Mouse (Mus musculus): ENCODE measurements at regions not wholly inside any gene's neighbourhood (a gene's known extent, or its start where the extent isn't known, plus 50 kb on each side); places are given as distances from the start of the nearest gene placed in this dataset.
"Not testable (repeated sequence)": the region's sequence is repeated elsewhere in the genome, so short reads cannot be mapped to it uniquely, and the experiment has no call there.

DNA sequence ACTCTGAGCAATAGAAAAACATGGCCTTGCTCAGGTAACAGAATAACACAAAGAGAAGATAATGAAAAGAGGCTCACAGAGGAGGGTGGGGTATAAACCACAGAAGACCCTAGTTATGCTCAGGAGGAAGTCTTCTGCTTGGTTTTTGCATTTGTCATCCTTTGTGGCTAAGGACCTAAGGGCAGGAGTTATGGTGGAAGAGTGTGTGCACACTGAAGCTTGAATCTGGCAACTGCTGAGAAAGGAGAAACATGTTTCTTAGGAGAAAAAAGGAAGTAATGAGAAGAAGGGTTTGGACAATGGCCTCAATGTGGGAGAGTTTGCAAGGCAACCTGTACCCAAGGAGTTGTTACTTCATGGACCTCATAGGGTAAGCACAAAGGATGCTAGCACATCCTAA is 106.8 kb upstream of the Nyap2 start:
- no peak for DNase-seq (ENCODE audit: low spot score in 2 of 2)

DNA sequence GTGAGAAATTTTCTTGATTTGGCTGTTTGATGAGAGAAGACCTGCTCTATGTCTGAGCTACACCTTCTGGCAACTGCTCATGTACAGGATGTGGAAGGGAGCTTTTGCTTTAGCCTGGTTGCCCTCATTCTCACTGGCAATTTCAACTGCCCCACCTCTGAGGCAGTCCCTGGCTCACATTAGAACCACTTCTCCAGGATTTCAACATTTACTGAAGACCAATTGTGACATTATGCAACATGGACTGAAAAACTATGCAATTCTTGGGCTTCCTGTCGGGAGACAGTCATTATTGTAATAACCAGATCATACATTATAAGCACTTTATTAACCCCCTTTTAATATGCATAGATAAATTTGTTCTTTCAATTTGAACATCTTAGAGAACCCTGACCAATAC is 107.6 kb upstream of the Nyap2 start:
- no peak for DNase-seq (ENCODE audit: low spot score in 2 of 2)

- DNase-seq (ENCODE audit: low spot score in 2 of 2): no peak
Observed at GRCm38 (mm10) chr1:80965792-80966191, 111.0 kb upstream of the Nyap2 start.

- no peak for DNase-seq (ENCODE audit: low spot score in 2 of 2)
Observed at GRCm38 (mm10) chr1:80964376-80964775, 112.4 kb upstream of the Nyap2 start.

DNA sequence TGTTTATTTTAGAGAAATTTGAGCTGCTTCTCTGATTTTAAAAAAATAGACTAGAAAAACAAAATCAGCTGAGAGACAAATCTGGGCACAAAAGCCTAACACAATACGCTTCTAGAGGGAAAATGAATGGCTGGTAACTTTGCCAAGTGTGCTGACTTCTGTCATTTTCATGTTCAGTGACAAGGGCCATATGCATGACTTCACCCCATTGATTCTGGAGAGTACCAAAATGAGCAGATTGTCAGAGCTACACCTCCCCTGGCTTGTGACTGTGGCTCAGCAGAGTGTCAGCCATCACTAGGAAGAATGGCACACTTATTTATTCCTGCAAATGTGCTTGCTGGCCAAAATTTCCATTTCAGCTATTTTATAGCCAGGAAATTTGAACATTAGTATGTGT is 112.9 kb upstream of the Nyap2 start:
- no peak for DNase-seq (ENCODE audit: low spot score in 2 of 2)

DNA sequence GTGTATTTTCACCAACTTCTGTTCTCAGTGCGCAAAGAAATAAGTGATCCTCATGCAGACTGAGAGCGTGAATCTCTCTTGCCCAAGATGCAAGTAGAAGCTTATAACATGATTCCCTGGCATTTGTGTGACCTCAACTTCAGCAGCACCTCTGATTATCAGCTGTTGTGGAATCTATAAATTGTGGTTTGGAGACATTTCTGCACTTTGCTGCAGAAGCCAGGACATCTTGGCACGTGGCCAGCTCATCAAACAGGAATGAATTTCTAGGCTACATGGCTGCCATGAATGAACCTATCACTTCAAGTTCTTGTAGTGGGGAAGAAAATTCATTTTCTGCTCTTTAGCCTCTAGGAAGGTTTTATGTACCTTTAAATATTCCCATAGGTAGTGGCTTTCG is 126.3 kb upstream of the Nyap2 start:
- no peak for DNase-seq (ENCODE audit: low spot score in 2 of 2)

DNA sequence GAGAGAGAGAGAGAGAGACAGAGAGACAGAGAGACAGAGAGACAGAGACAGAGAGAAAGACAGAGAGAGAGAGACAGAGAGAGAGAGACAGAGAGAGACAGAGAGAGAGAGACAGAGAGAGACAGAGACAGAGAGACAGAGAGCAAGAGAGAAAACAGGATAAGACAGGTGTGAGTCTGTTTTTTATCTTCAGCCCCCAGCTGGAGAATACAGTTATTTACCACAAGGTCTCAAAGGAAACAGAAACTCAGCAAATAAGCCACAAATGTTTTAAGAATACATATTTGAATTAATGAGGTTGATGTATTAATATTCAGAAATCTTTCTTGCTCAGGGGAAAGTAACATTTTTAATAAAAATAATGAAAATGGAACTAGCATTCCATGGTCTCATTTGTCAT is 130.7 kb upstream of the Nyap2 start:
- not testable (repeated sequence) for DNase-seq (ENCODE audit: low spot score in 2 of 2)

DNA sequence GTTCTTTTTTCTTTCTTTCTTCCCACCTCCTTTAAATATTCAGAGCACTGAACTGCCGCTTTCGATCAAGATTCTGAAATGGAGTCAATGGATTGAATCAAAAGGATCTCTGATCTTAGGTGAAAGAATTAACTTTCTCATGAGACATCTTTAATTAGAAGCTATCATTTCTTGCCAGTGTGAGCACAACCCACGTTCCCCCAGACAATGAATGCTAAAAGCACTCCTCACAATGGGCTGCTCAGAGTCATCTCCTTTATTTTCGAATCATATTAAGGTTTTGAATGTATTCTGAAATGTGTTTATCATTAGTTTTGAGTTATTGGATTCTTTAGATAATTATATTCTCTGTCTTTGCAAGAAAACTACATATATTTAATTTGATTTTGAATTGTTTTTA is 137.4 kb upstream of the Nyap2 start:
- DNase-seq (ENCODE audit: low spot score in 2 of 2): no peak

DNA sequence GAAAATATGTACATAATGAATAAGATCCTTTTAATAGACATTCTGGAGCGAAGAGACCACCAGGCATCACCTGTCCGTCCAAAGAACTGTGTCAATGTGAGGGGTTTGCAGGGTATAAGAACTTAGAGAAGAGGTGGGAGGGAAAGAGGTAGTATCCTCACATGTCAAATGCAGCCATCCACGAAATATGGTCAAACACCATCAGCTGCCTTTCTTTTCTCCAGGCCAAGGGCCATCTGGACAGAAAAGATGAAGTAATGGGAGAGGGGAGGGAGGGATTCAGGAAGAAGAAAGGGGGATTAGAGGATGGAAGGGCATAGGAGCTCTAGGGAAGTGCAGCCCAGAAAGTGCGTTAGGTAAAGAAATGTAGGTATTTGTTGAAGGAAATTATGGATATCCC is 141.0 kb upstream of the Dock10 start:
- DNase-seq (ENCODE audit: low spot score in 2 of 2): no peak

- DNase-seq (ENCODE audit: low spot score in 2 of 2): no peak
Observed at GRCm38 (mm10) chr1:80874140-80874849, 116.0 kb upstream of the Dock10 start.

GRCm38 (mm10) chr1:80873596-80873995 is 115.3 kb upstream of the Dock10 start:
- DNase-seq (ENCODE audit: low spot score in 2 of 2): no peak

GRCm38 (mm10) chr1:80868805-80869204 is 110.5 kb upstream of the Dock10 start:
- peak in 1 of 2 experiments; percentile 9 for DNase-seq (ENCODE audit: low spot score in 2 of 2)

GRCm38 (mm10) chr1:80856981-80857380 is 98.7 kb upstream of the Dock10 start:
- DNase-seq (ENCODE audit: low spot score in 2 of 2): no peak

DNA sequence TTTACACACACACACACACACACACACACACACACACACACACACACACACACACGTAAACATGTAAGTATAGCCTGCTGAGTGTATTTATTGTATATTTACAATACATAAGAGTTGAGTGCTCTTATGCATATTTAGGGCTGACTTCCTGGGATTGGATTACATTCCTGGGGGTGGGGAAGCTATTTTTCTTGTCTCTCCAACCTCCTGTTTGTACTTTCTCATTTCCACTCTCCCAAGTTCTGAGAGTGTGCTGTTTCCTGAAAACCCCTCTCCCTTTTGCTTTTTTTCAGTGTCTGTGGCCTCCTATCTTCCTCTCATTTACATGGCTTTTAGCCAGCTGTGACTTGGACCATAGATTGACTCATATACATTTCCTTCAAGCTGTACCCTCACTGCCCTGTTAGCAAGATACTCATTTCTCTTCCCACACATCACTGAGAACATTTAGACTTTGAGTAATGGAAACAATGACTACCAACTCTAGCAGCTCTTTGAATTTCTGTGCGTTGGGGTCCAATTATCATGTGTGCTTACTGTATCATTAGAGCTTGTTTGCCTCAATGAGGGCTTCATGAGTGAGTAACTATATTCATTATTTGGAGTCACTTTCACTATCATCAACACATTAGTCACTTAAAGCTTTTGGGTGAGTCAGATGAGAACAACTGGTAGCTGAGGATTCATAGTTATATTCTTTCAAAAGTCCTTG is 96.8 kb upstream of the Dock10 start:
- DNase-seq (ENCODE audit: low spot score in 2 of 2): no peak

DNA sequence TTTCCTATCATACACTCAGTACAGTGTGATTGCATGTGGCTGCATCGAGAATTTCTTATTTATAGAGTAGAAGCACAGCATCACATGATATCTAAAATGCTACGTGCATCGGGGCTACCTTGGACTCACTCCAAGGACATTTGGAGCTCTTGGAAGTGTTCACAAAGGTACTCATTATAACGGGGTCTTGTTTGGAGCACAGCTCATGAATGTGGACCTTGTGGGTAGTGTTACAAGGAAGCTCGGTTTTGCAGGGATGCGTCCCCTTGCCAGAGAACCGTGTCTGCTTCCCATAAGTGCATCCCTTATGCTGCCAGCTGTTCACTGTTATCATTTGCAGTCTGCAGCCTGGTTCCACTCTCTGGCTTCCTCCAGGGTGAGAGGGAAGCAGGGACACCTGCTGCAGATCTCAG is 96.0 kb upstream of the Dock10 start:
- no peak for DNase-seq (ENCODE audit: low spot score in 2 of 2)

- no peak for DNase-seq (ENCODE audit: low spot score in 2 of 2)
Observed at GRCm38 (mm10) chr1:80852761-80853160, 94.4 kb upstream of the Dock10 start.

- no peak for DNase-seq (ENCODE audit: low spot score in 2 of 2)
Observed at GRCm38 (mm10) chr1:80830196-80830794, 72.0 kb upstream of the Dock10 start.

GRCm38 (mm10) chr1:80826383-80826782 is 68.1 kb upstream of the Dock10 start:
- no peak for DNase-seq (ENCODE audit: low spot score in 2 of 2)

GRCm38 (mm10) chr1:80823953-80824352 is 65.6 kb upstream of the Dock10 start:
- no peak for DNase-seq (ENCODE audit: low spot score in 2 of 2)

- DNase-seq (ENCODE audit: low spot score in 2 of 2): no peak
Observed at GRCm38 (mm10) chr1:80822185-80822584, 63.9 kb upstream of the Dock10 start.

- DNase-seq (ENCODE audit: low spot score in 2 of 2): no peak
Observed at GRCm38 (mm10) chr1:80812906-80813305, 54.6 kb upstream of the Dock10 start.

All from gastrocnemius, postnatal 4 days (tissue).